Mouse (Mus musculus) small intestine, adult 2 months (tissue): ENCODE measurements at regions not wholly inside any gene's neighbourhood (a gene's known extent, or its start where the extent isn't known, plus 50 kb on each side); places are given as distances from the start of the nearest gene placed in this dataset.

Experiments used
- CTCF ChIP-seq: fragments of 200-500 bp; IDR thresholded peaks from 2 replicates; pipeline ENCODE4 v1.5.1; 2012; ENCODE audit warnings: low read depth, mild to moderate bottlenecking, control low read depth, inconsistent platforms, low read length, moderate library complexity, mixed read lengths; ENCODE audit not compliant: insufficient replicate concordance, insufficient read length; ENCODE audit errors: extremely low read depth
- POLR2A ChIP-seq: fragments of 200-500 bp; IDR thresholded peaks from 2 replicates; pipeline ENCODE4 v1.6.1; 2012; ENCODE audit warnings: low read depth, mild to moderate bottlenecking, control low read depth, inconsistent platforms, low read length, moderate library complexity

GRCm38 (mm10) chr12:69474141-69474915 is 102.1 kb upstream of the Gm9887 start:
- TF ChIP-seq POLR2A, result no peak
- TF ChIP-seq CTCF, result no peak
